Mouse (Mus musculus) cerebellum, adult 11 months (tissue): ENCODE results near the gene Gse1.

Source experiments
- DNase-seq: peaks from one replicate; pipeline ENCODE4 v3.0.0; 2022

The Gse1 gene

GRCm38 (mm10) chr8:120549321-120549921 lies 321.2 kb downstream of the Gse1 start:
- DNase-seq = no peak

GRCm38 (mm10) chr8:120549922-120550321 lies 321.7 kb downstream of the Gse1 start:
- DNase-seq = no peak

- no peak for DNase-seq
Measured at GRCm38 (mm10) chr8:120550430-120550829, 322.2 kb downstream of the Gse1 start.

GRCm38 (mm10) chr8:120550937-120551676 lies 322.9 kb downstream of the Gse1 start:
- DNase-seq = no peak

GRCm38 (mm10) chr8:120551677-120551980 lies 323.4 kb downstream of the Gse1 start:
- no peak for DNase-seq

GRCm38 (mm10) chr8:120552509-120552908 lies 324.3 kb downstream of the Gse1 start:
- no peak for DNase-seq

GRCm38 (mm10) chr8:120553441-120554123 lies 325.3 kb downstream of the Gse1 start:
- no peak for DNase-seq

GRCm38 (mm10) chr8:120554466-120555039 lies 326.3 kb downstream of the Gse1 start:
- no peak for DNase-seq

- DNase-seq = no peak
Measured at GRCm38 (mm10) chr8:120556198-120556892, 328.1 kb downstream of the Gse1 start.

- peak; percentile 73 for DNase-seq
Measured at GRCm38 (mm10) chr8:120557170-120557965, 329.1 kb downstream of the Gse1 start.

- DNase-seq = no peak
Measured at GRCm38 (mm10) chr8:120558162-120558561, 329.9 kb downstream of the Gse1 start.

GRCm38 (mm10) chr8:120559654-120560053 lies 331.4 kb downstream of the Gse1 start:
- no peak for DNase-seq

GRCm38 (mm10) chr8:120560535-120560934 lies 332.3 kb downstream of the Gse1 start:
- no peak for DNase-seq

- no peak for DNase-seq
Measured at GRCm38 (mm10) chr8:120561539-120562435, 333.5 kb downstream of the Gse1 start.

GRCm38 (mm10) chr8:120562680-120563347 lies 334.6 kb downstream of the Gse1 start:
- DNase-seq = no peak

- no peak for DNase-seq
Measured at GRCm38 (mm10) chr8:120563348-120563724, 335.1 kb downstream of the Gse1 start.

GRCm38 (mm10) chr8:120563851-120564837 lies 335.9 kb downstream of the Gse1 start:
- no peak for DNase-seq

GRCm38 (mm10) chr8:120565151-120565711 lies 337.0 kb downstream of the Gse1 start:
- DNase-seq = no peak

- no peak for DNase-seq
Measured at GRCm38 (mm10) chr8:120566681-120567080, 338.4 kb downstream of the Gse1 start.
